Mouse (Mus musculus) thymus, adult 2 months (tissue): ENCODE measurements around the gene Plxnb3. TPM values are rescaled to one million over a fixed set of nuclear protein-coding genes. Genes with fewer than 3 reads are reported as not detected.

Experiments used
- DNase-seq: peaks from one replicate; pipeline ENCODE4 v3.0.0; 2021
- H3K27ac ChIP-seq: fragments of 200-500 bp; 2 replicates; pipeline ENCODE4 v1.5.1; 2012; ENCODE audit warnings: low read length, control low read depth; ENCODE audit not compliant: control insufficient read depth, insufficient read depth
- H3K27me3 ChIP-seq: fragments of 200-500 bp; 2 replicates; pipeline ENCODE4 v1.6.1; 2012; ENCODE audit warnings: mild to moderate bottlenecking, low read length, moderate library complexity, mixed read lengths; ENCODE audit not compliant: control insufficient read depth, insufficient read depth
- H3K36me3 ChIP-seq: fragments of 200-500 bp; 2 replicates; pipeline ENCODE4 v1.6.1; 2012; ENCODE audit warnings: mild to moderate bottlenecking, low read length, moderate library complexity; ENCODE audit not compliant: control insufficient read depth, insufficient read depth
- H3K4me1 ChIP-seq: fragments of 200-500 bp; replicated peaks from 2 replicates; pipeline ENCODE4 v1.6.1; 2012; ENCODE audit warnings: low read length; ENCODE audit not compliant: control insufficient read depth, insufficient read depth
- H3K4me3 ChIP-seq: fragments of 200-500 bp; 2 replicates; pipeline ENCODE4 v1.5.1; 2012; ENCODE audit warnings: mild to moderate bottlenecking, low read length, control low read depth, moderate library complexity; ENCODE audit not compliant: control insufficient read depth, insufficient read depth
- CTCF ChIP-seq: fragments of 200-500 bp; IDR thresholded peaks from 2 replicates; pipeline ENCODE4 v1.5.1; 2012; ENCODE audit warnings: mild to moderate bottlenecking, control low read depth, low read length, moderate library complexity, borderline replicate concordance; ENCODE audit not compliant: control insufficient read depth, poor library complexity, insufficient read depth; ENCODE audit errors: extremely low read depth
- POLR2A ChIP-seq: fragments of 200-500 bp; IDR thresholded peaks from 2 replicates; pipeline ENCODE4 v1.6.1; 2012; ENCODE audit warnings: mild to moderate bottlenecking, low read length, control low read depth, moderate library complexity; ENCODE audit not compliant: control insufficient read depth, poor library complexity, insufficient read depth; ENCODE audit errors: extremely low read depth
- WGBS: fragments of 180-500 bp; shearing (Covaris S2); methylation state at CpG from one replicate; pipeline ENCODE4 v1.1.7; 2018; 5-methylcytosine and 5-hydroxymethylcytosine counted together
- polyA plus RNA-seq: library from polyadenylated mRNA; depleted of rRNA; stranded (reverse); fragments of >200 nt; gene quantifications from 2 replicates; pipeline ENCODE4 v1.2.3, GENCODE M21; 2012

Plxnb3 gene
- polyA plus RNA-seq, 1 experiment, result 0.86 TPM

DNA sequence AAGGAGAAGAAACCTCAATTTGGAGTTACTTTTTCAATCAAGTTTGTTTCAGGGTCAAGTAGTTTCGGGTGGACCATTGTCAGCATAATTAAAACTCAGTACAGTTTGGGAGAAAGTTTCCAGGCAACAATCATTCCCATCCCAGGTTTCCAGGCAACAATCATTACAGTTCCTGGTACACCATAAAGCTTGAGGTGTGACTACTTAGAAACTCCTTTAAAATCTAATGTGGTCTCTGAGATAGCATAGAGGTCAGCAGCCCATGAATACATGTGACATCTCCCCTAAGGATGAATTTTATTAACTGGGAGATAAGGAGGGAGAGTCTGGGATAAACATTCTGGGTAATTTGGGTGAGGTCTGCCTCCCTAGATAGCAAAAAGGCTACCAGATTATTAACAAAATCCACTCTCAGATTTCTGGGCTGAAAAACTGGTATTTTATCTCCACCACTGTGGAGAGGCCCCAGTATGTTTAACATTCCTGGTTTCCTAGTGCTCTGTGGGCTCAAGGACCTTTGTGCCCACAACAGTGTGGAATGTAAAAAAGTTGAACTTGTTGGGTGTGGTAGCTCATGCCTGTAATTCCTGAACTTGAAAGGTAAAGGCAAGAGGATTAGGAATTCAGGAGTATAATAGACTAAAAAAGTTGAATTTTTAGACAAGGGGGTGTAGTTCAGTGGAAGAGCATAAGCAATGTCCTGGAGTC is 12.0 kb upstream of the Plxnb3 start:
- DNase-seq, result no peak
- no peak for TF ChIP-seq POLR2A
- TF ChIP-seq CTCF, result no peak
- Histone ChIP-seq H3K36me3 (no peaks in the 10 kb centered on the region), H3K27me3 (no peaks in the 10 kb centered on the region), H3K4me1 (no peaks in the 10 kb centered on the region), H3K27ac (no peak overlapping the region), H3K4me3 (no peak overlapping the region)
- WGBS, result 100% methylated on average over 1 of the region's 1 CpGs

DNA sequence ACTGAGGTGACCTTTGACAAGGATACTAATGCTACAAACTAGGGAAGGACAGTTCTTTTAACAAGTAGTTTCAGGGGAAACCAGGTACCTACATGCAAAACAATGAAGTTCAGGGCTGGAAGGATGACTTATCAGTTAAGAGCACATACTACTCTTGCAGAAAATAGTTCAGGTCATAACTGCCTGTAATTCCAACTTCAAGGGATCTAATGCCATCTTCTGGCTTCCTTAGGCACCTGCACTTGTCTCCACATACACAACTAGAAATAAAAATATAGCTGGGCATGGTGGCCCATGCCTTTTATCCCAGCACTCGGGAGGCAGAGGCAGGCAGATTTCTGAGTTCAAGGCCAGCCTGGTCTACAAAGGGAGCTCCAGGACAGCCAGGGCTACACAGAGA is 7.9 kb upstream of the Plxnb3 start:
- no peak for DNase-seq
- no peak for TF ChIP-seq CTCF
- no peak for TF ChIP-seq POLR2A
- H3K27ac ChIP-seq, result no peak overlapping the region
- H3K4me1 ChIP-seq, result no peaks in the 10 kb centered on the region
- WGBS, result 100% methylated on average over 1 of the region's 1 CpGs
- no peaks in the 10 kb centered on the region for H3K36me3 ChIP-seq
- no peaks in the 10 kb centered on the region for H3K27me3 ChIP-seq
- H3K4me3 ChIP-seq, result no peak overlapping the region

DNA sequence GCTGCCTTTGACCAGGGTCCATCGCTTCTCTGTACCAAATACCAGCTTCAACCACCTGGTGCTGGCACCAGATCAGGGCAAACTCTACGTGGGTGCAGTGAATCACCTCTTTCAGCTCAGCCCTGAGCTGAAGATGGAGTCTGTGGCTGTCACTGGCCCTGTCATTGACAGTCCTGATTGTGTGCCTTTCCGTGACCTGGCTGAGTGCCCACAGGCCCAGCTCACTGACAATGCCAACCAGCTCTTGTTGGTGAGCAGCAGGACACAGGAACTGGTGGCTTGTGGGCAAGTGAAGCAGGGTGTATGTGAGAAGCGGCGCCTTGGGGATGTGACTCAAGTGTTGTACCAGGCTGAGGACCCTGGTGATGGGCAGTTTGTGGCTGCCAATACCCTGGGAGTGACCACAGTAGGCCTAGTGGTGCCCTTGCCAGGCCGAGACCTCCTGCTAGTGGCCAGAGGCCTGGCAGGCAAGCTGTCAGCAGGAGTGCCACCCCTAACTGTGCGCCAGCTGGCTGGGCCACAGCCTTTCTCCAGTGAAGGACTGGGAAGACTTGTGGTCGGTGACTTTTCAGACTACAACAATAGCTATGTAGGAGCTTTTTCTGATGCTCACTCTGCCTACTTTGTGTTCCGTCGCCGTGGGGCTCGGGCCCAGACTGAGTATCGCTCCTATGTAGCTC is 1.9 kb downstream of the Plxnb3 start:
- H3K27ac ChIP-seq, result no peak overlapping the region
- no peak for TF ChIP-seq POLR2A
- TF ChIP-seq CTCF, result no peak

DNA sequence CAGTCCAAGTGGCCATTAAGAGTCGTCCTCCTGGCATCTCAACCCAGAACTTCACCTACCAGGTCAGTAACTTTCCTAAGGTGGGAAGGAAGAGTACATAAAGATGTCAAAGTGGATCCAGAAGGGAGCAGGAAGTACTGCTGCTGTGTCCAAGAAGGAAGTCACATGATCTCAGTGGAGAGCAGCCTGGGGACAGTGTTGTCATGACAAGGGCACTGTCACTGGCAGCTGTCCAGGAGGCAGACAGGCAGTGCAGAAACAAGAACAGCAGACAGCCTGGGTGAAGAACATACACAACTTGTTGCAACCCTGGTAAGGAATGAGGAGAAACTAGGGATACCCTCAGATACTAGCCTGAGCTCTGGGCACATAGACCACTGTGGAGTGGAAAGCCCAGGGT is 8.4 kb downstream of the Plxnb3 start:
- Histone ChIP-seq H3K36me3 (no peaks in the 10 kb centered on the region), H3K4me1 (0 out of 2 replicates have a peak, but pooled peaks cover 5% of the 10 kb centered on the region), H3K4me3 (no peak overlapping the region), H3K27me3 (no peaks in the 10 kb centered on the region), H3K27ac (no peak overlapping the region)
- TF ChIP-seq POLR2A (no peak), CTCF (no peak)
- WGBS, result 59% methylated on average over 1 of the region's 1 CpGs
- DNase-seq, result no peak

More for the DNA sequence above, 1.9 kb downstream of the Plxnb3 start:
- WGBS, result 92% methylated on average over 13 of the region's 13 CpGs
- Histone ChIP-seq H3K27me3 (no peaks in the 10 kb centered on the region), H3K4me3 (no peak overlapping the region), H3K4me1 (no peaks in the 10 kb centered on the region), H3K36me3 (no peaks in the 10 kb centered on the region)
- DNase-seq, result no peak

DNA sequence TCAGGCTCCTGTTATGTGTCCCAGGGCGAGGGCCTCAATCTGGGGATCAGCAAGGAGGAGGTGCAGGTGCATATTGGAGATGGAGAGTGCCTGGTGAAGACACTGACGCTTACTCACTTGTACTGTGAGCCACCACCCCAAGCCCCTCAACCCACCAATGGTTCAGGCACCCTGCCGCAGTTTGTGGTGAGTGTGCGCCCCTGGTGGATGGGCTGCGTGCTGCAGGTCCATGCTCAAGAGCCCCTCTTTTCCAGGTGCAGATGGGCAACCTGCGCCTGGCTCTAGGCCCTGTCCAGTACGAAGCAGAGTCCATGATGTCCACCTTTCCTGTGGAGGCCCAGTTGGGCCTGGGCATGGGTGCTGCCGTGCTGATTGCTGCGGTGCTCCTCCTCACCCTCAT is 10.4 kb downstream of the Plxnb3 start:
- H3K36me3 ChIP-seq, result no peaks in the 10 kb centered on the region
- DNase-seq, result peak; percentile 31
- TF ChIP-seq POLR2A (no peak), CTCF (no peak)
- WGBS, result 84% methylated on average over 9 of the region's 9 CpGs
- no peak overlapping the region for H3K27ac ChIP-seq
- no peak overlapping the region for H3K4me3 ChIP-seq
- no peaks in the 10 kb centered on the region for H3K27me3 ChIP-seq
- H3K4me1 ChIP-seq, result 0 out of 2 replicates have a peak, but pooled peaks cover 5% of the 10 kb centered on the region

DNA sequence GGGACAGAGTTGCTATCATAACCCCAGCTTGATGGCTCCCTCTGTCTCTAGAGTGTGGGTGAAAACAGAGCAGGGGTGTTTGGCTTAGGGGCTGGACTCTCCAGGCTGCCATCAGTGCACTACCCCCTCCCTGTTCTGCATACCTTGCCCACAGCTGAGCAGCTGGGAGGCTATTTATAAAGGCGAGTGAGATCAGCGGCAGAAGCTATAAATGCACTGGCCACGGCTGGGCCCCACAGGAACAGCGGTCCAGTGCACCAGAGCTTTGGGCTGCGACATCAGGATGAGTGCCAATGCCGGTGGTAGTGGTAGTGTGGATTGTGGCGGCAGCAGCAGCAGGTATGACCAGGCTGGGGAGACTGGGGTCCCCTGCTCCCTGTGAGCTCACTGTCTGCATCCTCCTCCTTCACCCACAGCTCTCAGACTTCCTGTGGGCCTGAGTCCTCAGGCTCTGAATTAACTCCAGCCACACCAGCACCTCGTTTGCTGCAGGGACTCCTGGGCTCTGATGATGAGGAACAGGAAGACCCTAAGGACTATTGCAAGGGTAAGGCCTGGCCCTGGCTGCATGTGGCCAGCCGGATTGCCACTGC is 17.4 kb downstream of the Plxnb3 start, which contains the start of gene Srpk3:
TSS of gene Srpk3 (plus strand) at position 238 of the 593 bp plus-strand sequence.
- H3K4me1 ChIP-seq, result no peaks in the 10 kb centered on the region
- H3K27me3 ChIP-seq, result no peaks in the 10 kb centered on the region
- no peak for TF ChIP-seq CTCF
- no peak for TF ChIP-seq POLR2A
- WGBS, result 16% methylated on average over 9 of the region's 9 CpGs
- H3K36me3 ChIP-seq, result peaks cover 8% of the 10 kb centered on the region
- no peak within 1 kb of the TSS for H3K27ac ChIP-seq
- H3K4me3 ChIP-seq, result no peak within 1 kb of the TSS
- no peak for DNase-seq
